Mouse (Mus musculus): ENCODE data around the gene Cd300ld4. TPM values are rescaled to one million over a fixed set of nuclear protein-coding genes. Genes with fewer than 3 reads are reported as not detected.

The Cd300ld4 gene
- total RNA-seq (2023) = 1 to 10 TPM; 1.1 to 1.7 TPM

GRCm38 (mm10) chr11:115026912-115027311 lies at the start of gene Cd300ld4:
Gene Cd300ld4, minus strand, starts transcription at chr11:115027012.

GRCm38 (mm10) chr11:115062077-115062476 lies 35.3 kb upstream of the Cd300ld4 start, which contains the start of gene Cd300e:
Gene Cd300e, minus strand, starts transcription at chr11:115062177.

GRCm38 (mm10) chr11:115048259-115048658 lies 21.4 kb upstream of the Cd300ld4 start, which contains the start of gene Cd300ld3:
Gene Cd300ld3, minus strand, starts transcription at chr11:115048409.

GRCm38 (mm10) chr11:115037669-115038068 lies 10.9 kb upstream of the Cd300ld4 start, which contains the start of gene Cd300ld5:
Gene Cd300ld5, minus strand, starts transcription at chr11:115037769.

GRCm38 (mm10) chr11:115016093-115016492 lies 10.7 kb downstream of the Cd300ld4 start, which contains the start of gene Cd300ld2:
Gene Cd300ld2, minus strand, starts transcription at chr11:115016193.

GRCm38 (mm10) chr11:115001474-115002040 lies 25.3 kb downstream of the Cd300ld4 start, which contains the start of gene Cd300c2:
Gene Cd300c2, minus strand, starts transcription at chr11:115001880.

GRCm38 (mm10) chr11:114989793-114990192 lies 37.0 kb downstream of the Cd300ld4 start, which contains the start of gene Cd300ld:
Gene Cd300ld, minus strand, starts transcription at chr11:114989922.

Other genes with a start within 250 kb of the Cd300ld4 start
- gene Btbd17, start 231.1 kb downstream of the Cd300ld4 start, total RNA-seq (2023) = not detected
- not detected for gene Gpr142, start 228.1 kb downstream of the Cd300ld4 start, total RNA-seq (2023)
- 10 to 100 TPM; 22.6 to 32.7 TPM for gene Gprc5c, start 175.9 kb downstream of the Cd300ld4 start, total RNA-seq (2023)
- 100 to 1,000 TPM; 240 to 258 TPM for gene Cd300a, start 137.0 kb downstream of the Cd300ld4 start, total RNA-seq (2023)
- gene Cd300lb, start 92.6 kb downstream of the Cd300ld4 start, total RNA-seq (2023) = 100 to 1,000 TPM in 1 of 2 experiments, 10 to 100 TPM in 1; 96.4 to 113 TPM
- 1 to 10 TPM; 2.6 to 3.0 TPM for gene Cd300c, start 57.9 kb downstream of the Cd300ld4 start, total RNA-seq (2023)
- gene Cd300ld, start 37.1 kb downstream of the Cd300ld4 start, total RNA-seq (2023) = 10 to 100 TPM; 70.1 to 76.9 TPM
- 100 to 1,000 TPM; 272 to 297 TPM for gene Cd300c2, start 25.1 kb downstream of the Cd300ld4 start, total RNA-seq (2023)
- under 1 TPM in 1 of 2 experiments, not detected in 1; 0.91 TPM for gene Cd300ld2, start 10.8 kb downstream of the Cd300ld4 start, total RNA-seq (2023)
- gene Cd300ld5, start 10.8 kb upstream of the Cd300ld4 start, total RNA-seq (2023) = 100 to 1,000 TPM; 259 to 275 TPM
- 100 to 1,000 TPM; 153 to 264 TPM for gene Cd300ld3, start 21.4 kb upstream of the Cd300ld4 start, total RNA-seq (2023)
- 100 to 1,000 TPM; 126 to 137 TPM for gene Cd300e, start 35.2 kb upstream of the Cd300ld4 start, total RNA-seq (2023)
- 1 to 10 TPM; 1.5 to 1.6 TPM for gene Rab37, start 64.4 kb upstream of the Cd300ld4 start, total RNA-seq (2023)
- 10 to 100 TPM; 28.8 to 29.9 TPM for gene Cd300lf, start 107.0 kb upstream of the Cd300ld4 start, total RNA-seq (2023)
- gene Slc9a3r1, start 136.3 kb upstream of the Cd300ld4 start, total RNA-seq (2023) = 10 to 100 TPM; 82.4 to 86.6 TPM
- 10 to 100 TPM; 59.0 to 72.0 TPM for gene Tmem104, start 160.5 kb upstream of the Cd300ld4 start, total RNA-seq (2023)
- 10 to 100 TPM; 16.3 to 18.5 TPM for gene Nat9, start 160.8 kb upstream of the Cd300ld4 start, total RNA-seq (2023)
- not detected for gene Grin2c, start 240.2 kb upstream of the Cd300ld4 start, total RNA-seq (2023)